Mouse (Mus musculus) right cerebral cortex, postnatal 4 days (tissue): ENCODE data around the gene Prkag2.

ENCODE experiments used
- DNase-seq: peaks from one replicate; pipeline ENCODE4 v3.0.0-alpha.2; 2022

The Prkag2 gene

GRCm38 (mm10) chr5:25046762-25047161, 53.7 kb downstream of the Prkag2 start:
- DNase-seq, result no peak

GRCm38 (mm10) chr5:25044007-25044406, 56.4 kb downstream of the Prkag2 start:
- no peak for DNase-seq

DNA sequence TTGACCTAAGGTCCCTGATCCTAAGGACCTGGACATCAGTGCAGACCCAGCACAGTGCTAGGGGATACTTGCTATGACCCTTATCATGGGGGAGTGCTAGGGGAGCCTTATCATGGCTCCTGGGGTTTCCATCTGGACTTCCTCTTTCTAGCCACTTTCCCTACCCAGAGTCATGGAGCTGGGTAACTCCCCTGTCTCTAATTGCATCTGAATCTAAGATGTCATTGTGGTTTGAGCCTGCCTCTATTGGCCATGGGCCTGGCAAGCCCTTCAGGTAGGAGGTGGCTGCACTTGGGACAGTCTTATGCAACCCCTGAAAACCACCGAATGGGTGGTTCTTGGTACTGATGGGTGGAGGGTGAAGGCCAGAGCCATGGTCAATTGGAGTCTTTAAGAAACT, 58.5 kb downstream of the Prkag2 start:
- no peak for DNase-seq

DNA sequence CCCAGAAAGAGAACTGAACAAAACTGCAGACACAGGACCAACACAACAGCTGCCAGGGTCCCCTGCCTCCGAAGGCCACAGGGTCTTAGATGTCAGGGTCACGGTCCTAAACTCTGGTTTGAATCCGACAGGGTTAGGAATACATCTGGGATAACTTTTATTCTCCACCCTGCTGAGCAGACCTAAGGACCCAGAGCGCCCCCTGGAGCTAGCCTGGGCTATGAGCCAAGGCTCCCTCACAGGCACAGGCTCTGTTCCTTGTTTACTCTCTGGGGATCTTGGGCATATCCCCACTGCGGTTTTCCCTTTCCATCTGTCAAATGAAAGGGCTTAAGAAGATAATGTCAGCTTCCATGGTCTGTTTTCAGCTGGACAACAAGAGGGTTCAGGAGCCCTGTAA, 59.1 kb downstream of the Prkag2 start:
- peak; percentile 25 for DNase-seq

DNA sequence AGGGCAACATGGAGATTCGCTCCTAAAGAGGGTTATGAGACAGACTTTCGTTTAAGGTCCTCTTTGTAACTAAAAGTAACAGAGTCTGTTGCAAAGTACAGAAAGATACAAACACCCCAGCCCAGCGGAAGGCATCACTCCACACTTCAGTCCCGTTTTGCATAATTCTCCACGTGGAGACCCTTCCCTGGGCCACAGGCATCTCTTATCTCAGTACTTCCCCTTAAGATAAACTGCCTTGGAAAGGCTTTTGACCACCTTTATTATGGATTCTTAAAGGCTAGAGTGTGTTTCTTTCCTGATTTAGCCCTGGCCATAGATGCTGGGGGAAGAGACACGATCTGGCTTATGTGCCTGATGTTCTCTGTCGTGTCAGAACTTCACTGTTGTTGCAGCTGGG, 59.5 kb downstream of the Prkag2 start:
- DNase-seq, result no peak

GRCm38 (mm10) chr5:25038827-25039226, 61.6 kb downstream of the Prkag2 start:
- no peak for DNase-seq

GRCm38 (mm10) chr5:25035391-25035790, 65.1 kb downstream of the Prkag2 start:
- no peak for DNase-seq

GRCm38 (mm10) chr5:25031456-25031856, 69.0 kb downstream of the Prkag2 start:
- DNase-seq, result no peak

DNA sequence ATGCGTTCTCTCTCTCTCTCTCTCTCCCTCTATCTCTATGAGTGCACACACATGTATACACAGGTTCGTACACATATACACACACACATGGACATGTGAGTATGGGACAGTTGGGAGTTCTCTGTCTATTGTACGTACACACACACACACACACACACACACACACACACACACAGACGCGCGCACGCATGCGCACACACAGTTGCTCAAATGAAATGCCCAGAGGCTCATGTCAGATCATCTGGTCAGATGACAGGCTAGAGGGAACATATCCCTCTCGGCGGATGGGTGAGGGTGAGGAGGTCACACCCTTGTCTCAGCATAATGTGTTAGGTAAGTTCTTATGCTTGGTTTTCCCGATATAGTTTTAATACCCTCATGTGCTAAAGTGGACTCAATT, 69.4 kb downstream of the Prkag2 start:
- DNase-seq, result no peak

- DNase-seq, result no peak
Measured at GRCm38 (mm10) chr5:25030276-25030681, 70.2 kb downstream of the Prkag2 start.

DNA sequence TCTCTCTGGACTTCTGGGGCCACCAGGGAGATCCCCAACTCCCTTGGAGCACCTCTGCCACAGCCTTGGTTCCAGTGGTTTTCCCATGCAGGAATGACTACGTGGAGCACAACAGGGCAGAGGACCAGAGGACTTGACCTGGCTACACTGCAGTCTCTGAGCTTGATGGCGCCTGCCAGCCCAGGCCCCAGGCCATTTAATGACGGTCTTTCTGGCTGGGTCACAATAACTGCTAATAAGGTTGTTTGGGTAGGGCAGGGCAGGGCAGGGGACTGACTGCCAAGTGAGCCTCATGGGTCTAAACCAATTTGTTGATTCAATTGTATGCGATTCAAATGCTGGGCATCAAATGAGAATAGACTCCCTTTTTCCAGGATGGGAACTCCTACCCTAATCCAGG, 72.8 kb downstream of the Prkag2 start:
- no peak for DNase-seq

GRCm38 (mm10) chr5:25025309-25026019, 75.0 kb downstream of the Prkag2 start:
- DNase-seq, result no peak

- peak; percentile 44 for DNase-seq
Measured at GRCm38 (mm10) chr5:25022904-25023303, 77.5 kb downstream of the Prkag2 start.

GRCm38 (mm10) chr5:25019221-25019620, 81.2 kb downstream of the Prkag2 start:
- DNase-seq, result no peak

DNA sequence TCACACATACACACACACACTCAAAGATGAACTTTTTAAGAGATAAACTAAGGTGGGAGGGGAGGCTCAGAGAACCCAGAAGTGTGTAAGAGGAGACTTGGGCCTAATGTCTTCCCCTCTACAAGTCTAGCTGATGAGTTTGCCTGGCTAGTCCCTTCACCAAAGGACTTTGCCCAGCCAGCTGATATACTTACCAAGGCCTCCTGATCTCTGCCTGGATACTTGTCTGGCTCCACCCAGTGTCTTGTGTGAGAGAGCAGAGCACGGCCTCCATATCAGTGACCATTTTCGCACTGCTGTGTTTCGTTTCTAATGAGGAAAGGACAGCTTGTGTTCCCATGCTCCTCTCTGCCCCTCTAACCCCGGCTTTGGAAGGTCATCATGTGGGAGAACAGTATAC, 88.3 kb downstream of the Prkag2 start:
- DNase-seq, result no peak

GRCm38 (mm10) chr5:25011019-25011485, 89.4 kb downstream of the Prkag2 start:
- peak; percentile 91 for DNase-seq

- DNase-seq, result peak; percentile 95
Measured at GRCm38 (mm10) chr5:25010438-25010892, 90.0 kb downstream of the Prkag2 start.

DNA sequence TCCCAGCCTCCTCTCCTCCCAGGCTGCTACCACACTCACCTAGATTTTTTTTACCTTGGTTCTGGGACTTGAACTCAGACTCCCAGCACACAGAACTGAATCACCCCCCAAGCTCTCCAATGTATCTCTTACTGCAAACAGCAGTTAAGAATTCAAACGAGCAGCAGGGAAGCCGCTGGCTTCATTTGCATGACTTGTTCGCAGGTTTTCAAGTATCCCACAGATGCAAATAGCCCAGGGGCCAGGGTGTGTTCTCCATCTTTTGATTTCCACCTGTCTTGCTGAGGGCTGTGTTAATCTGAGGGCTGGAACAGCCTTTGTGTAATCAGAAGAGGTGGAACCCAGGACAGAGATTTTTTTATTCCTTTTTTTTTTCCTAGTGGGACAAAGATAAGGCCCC, 90.7 kb downstream of the Prkag2 start:
- no peak for DNase-seq

DNA sequence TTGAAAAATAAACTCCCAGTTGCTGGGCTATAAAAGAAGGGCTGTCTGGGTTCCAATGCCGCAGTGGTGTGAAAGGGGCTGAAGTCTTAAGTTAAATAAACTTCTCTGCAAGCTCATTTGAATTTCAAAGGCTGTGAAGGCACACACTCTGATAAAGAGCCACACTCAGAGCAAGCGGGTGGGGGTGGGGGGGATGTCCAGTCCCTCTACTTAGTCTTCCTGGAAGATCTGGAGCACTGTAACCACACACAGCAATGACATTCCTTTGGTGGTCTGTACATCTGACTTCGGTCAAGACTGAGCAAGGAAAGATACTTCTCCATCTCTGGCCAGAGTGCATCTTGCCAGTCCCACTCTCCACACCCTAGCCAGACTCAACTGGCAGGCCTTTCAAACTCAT, 91.5 kb downstream of the Prkag2 start:
- DNase-seq, result no peak

DNA sequence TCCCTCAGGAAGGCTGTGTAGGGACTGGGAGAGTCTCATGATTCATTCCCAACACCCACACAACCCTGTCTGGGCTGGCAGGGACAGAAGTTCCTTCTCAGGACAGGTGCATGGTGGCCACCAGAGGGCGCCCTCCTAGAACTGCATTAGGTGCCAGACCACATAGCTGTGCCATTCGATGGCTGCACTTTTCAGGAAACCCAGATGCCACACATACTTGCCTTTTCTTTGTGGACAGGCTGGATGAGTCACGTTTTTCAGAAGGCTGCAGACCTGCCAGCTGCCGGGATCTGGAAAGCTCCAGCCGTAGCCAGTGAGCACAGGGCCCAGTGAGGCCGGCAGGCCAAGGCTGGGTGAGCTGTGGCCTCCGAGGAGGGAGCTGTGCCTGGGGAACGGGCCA, 93.6 kb downstream of the Prkag2 start:
- peak; percentile 85 for DNase-seq

GRCm38 (mm10) chr5:25005532-25006129, 94.8 kb downstream of the Prkag2 start:
- DNase-seq, result no peak

DNA sequence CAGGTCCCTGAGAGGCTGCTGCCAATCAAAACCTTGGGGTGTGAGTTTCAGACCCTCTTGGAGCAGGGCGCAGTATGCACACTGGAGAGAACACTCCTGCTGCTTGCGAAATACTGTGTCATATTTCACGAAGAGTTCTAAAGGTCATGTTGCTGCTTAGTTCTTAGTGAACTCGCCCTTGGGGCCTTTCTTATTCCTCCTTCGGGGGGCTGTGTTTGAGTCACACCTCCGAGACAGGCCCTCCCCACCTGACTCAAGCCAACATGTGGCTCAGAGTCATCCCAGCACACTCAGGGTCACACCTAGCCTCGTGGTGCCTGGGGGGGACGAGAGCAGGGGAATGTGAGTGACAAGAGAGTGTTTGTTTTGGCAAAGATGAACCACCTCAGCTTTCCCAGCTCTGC, 99.0 kb downstream of the Prkag2 start:
- DNase-seq, result no peak

- DNase-seq, result no peak
Measured at GRCm38 (mm10) chr5:24999351-24999750, 101.1 kb downstream of the Prkag2 start.

DNA sequence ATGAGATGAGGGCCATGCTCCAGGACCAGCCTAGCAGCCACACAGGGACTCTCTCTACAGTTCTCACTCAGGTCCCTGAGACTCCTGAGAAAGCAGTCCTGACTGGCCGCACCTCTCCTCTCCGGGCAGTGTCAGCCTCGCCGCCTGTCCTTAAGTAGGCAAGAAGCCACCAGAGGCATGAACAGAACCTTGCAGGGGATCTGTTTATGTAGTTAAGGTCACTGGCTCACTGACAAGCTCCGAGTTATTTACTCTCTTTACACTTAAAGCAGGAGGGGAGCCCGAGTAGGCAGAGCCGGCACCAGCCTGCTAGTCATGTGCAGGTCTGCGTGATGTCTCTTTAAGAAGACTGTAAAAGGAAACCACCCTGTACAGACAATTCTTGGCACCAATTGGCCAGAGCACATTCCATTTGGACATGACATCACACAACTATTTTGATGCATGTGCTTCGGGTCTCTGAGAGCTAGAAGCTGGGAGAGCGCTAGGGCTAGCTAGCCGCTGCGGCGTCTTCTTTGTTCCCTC, 104.8 kb downstream of the Prkag2 start:
- DNase-seq, result peak; percentile 30
